Mouse (Mus musculus): ENCODE measurements around the gene Plekhm2. TPM values are rescaled to one million over a fixed set of nuclear protein-coding genes. Genes with fewer than 3 reads are reported as not detected.

The Plekhm2 gene
- polyA plus RNA-seq, 1 experiment from 2014 or later: 8.3 TPM

GRCm38 (mm10) chr4:141625774-141626550 is 38.7 kb downstream of the Plekhm2 start:
- Histone ChIP-seq H3K27me3 (no peaks in the 10 kb centered on the region), H3K4me3 (replicated peaks) (no peak overlapping the region), H3K9ac (replicated peaks) (no peak overlapping the region), H3K36me3 (peaks cover 62% of the 10 kb centered on the region), H3K4me2 (replicated peaks) (no peak overlapping the region), H3K4me1 (replicated peaks) (no peaks in the 10 kb centered on the region), H3K27ac (no peak overlapping the region), H3K9me3 (no peaks in the 10 kb centered on the region)
- WGBS: 93% methylated on average over 16 of the region's 16 CpGs
- no peak for ATAC-seq

DNA sequence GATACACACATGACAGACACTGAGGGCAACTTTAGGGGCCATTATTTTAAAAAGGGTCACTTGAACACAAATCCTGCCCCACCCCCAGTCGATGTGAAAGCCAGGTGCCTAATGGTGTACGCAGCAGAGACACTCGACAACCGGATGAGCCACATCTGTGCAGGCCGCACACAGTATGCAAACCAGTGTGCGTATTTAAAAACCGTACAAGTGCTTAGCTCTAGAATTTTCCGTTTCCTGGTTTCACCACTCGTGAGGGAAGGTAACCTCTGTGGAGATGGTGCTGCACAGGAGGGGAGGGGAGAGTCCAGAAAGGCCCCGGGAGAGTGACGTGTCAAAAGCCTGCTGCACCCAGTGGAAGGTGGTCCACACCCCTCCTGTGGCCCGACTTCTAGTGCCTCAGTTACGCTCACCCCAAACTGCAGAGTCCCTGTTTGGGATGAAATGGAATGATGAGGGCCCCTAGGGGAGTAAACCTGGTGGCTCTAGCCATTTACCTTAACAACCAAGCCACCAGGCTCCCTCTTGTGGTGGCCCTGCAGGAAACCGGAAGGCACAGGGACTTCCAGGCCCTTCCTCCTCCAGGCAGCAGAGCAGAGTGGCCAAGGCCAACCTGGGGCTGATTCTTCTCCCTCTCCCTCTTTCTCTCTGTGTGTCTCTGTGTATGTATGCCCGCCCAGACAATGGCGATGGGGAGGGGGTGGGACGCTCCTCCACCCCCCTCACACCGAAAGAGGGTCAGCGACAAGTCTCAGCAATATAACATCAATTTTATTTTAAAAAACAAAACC is 39.5 kb downstream of the Plekhm2 start:
- Histone ChIP-seq H3K9me3 (no peaks in the 10 kb centered on the region), H3K27me3 (no peaks in the 10 kb centered on the region), H3K4me1 (replicated peaks) (no peaks in the 10 kb centered on the region), H3K4me2 (replicated peaks) (no peak overlapping the region), H3K4me3 (replicated peaks) (no peak overlapping the region), H3K27ac (no peak overlapping the region), H3K36me3 (peaks cover 54% of the 10 kb centered on the region), H3K9ac (replicated peaks) (no peak overlapping the region)
- 81% methylated on average over 19 of the region's 19 CpGs for WGBS
- ATAC-seq: no peak

DNA sequence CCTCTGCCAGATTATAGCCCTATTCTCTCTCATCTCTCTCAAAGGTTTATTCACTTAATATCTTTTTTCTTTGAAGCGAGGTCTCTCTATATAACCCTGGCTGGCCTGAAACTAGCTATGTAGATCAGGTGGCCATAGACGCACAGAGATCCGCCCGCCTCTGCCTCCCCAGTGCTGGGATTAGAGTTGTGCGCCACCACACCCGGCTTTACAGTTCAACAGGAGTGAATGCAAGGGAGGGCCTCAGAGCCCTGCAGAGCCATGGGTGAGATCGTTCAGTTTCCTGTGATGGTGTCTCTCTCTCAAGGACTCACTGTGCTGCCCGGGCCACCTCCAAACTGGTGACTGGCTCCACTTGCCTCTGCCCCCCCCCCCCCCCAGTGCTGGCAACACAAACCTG is 40.6 kb downstream of the Plekhm2 start:
- H3K4me3 ChIP-seq (replicated peaks): no peak overlapping the region
- no peak for ATAC-seq
- H3K27ac ChIP-seq: no peak overlapping the region
- H3K27me3 ChIP-seq: no peaks in the 10 kb centered on the region
- H3K4me1 ChIP-seq (replicated peaks): no peaks in the 10 kb centered on the region
- 93% methylated on average over 8 of the region's 8 CpGs for WGBS
- no peak overlapping the region for H3K9ac ChIP-seq (replicated peaks)
- H3K36me3 ChIP-seq: peaks cover 44% of the 10 kb centered on the region
- H3K9me3 ChIP-seq: no peaks in the 10 kb centered on the region
- H3K4me2 ChIP-seq (replicated peaks): no peak overlapping the region

DNA sequence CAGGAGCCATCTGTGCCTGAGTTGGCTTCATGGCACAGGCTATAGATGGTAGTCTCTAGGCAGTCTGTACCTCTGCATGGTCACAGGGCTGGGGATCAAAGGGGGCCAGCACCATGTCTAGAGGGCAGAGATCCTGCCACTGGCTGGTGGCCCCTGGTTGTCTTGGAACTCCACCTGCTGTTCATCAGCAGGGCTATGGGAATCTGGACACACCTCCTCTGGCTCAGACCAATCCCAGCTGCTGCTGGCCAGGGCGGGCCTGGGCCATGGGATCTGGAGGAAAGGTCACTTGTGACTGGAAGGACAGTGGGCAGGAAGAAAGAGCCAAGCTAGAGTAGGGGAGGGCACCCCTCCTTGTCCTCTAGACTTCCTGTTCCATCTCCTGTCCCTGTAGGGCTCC is 41.0 kb downstream of the Plekhm2 start, which contains the start of gene Slc25a34:
Gene Slc25a34 (minus strand): TSS at position 156 of the 400 bp plus-strand sequence.
- Histone ChIP-seq H3K4me1 (replicated peaks) (no peaks in the 10 kb centered on the region), H3K4me2 (replicated peaks) (no peak within 1 kb of the TSS), H3K27me3 (no peaks in the 10 kb centered on the region), H3K27ac (no peak within 1 kb of the TSS), H3K4me3 (replicated peaks) (no peak within 1 kb of the TSS), H3K36me3 (peaks cover 39% of the 10 kb centered on the region), H3K9ac (replicated peaks) (no peak within 1 kb of the TSS), H3K9me3 (no peaks in the 10 kb centered on the region)
- WGBS: 50% methylated on average over 1 of the region's 1 CpGs
- no peak for ATAC-seq

DNA sequence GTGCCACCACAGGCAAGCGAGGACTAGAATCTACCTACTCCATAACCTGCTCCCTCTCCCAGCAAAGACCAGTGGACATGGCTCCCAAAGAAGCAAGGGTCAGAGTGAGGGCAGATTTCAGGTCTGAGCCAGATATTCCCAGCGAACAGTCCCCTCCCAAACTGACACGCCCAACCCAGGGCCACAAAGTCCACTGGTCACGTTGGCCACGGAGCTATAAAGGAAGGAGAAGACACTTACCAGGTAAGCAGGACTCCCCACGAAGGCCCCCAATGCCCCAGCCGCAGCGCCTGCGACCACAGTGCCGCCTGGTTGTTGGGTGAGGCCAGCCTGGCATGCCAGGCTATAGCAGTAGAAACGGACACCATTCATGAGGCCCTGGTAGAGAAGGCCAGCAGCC is 41.7 kb downstream of the Plekhm2 start:
- no peak overlapping the region for H3K27ac ChIP-seq
- 0 out of 2 replicates have a peak, but pooled peaks cover 2% of the 10 kb centered on the region for H3K27me3 ChIP-seq
- ATAC-seq: no peak
- no peak overlapping the region for H3K4me3 ChIP-seq (replicated peaks)
- no peak overlapping the region for H3K4me2 ChIP-seq (replicated peaks)
- peaks cover 33% of the 10 kb centered on the region for H3K36me3 ChIP-seq
- H3K9me3 ChIP-seq: no peaks in the 10 kb centered on the region
- 89% methylated on average over 11 of the region's 11 CpGs for WGBS
- peaks cover 2% of the 10 kb centered on the region for H3K4me1 ChIP-seq (replicated peaks)
- no peak overlapping the region for H3K9ac ChIP-seq (replicated peaks)

DNA sequence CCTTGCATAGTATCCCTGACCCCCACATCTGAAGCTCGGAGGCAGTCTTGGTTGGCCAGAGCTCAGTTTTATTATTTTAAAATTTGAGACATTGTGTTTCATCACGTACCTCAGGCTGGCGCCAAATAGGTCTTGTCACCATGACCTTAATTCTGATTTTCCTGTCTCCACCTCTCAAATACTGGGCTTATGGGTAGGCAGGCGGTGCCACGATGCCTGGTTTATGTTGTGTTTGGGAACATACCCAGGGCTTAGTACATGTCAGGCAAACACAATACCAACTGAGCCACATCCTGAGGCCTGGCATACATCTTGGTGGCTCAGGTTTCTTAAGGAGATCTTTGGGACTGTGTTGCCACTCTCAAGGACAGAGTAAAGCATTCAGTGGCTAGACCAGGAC is 42.1 kb downstream of the Plekhm2 start:
- 88% methylated on average over 5 of the region's 5 CpGs for WGBS
- 0 out of 2 replicates have a peak, but pooled peaks cover 7% of the 10 kb centered on the region for H3K27me3 ChIP-seq
- peaks cover 28% of the 10 kb centered on the region for H3K36me3 ChIP-seq
- ATAC-seq: no peak
- no peak overlapping the region for H3K27ac ChIP-seq
- H3K9me3 ChIP-seq: no peaks in the 10 kb centered on the region
- no peak overlapping the region for H3K9ac ChIP-seq (replicated peaks)
- H3K4me3 ChIP-seq (replicated peaks): no peak overlapping the region
- H3K4me2 ChIP-seq (replicated peaks): no peak overlapping the region
- H3K4me1 ChIP-seq (replicated peaks): peaks cover 6% of the 10 kb centered on the region

DNA sequence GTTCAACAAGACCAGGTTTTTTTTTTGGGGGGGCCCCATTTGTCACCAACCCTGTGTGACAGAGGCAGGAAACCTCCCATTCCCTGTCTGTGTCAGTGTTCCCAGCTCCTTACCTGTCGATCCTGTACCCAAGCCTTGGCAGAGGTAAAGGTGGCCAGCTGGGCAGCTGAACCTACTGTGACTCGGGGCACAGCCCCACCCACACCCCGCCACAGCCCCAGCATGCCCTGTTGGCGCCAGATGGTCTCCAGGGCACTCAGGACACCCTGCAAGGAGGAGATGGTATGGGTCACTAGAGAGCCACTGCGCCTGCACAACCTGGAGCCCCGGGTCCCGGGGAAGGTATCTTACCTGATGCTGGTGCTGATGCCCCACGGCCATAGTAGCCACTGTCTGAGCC is 42.6 kb downstream of the Plekhm2 start:
- Histone ChIP-seq H3K9ac (replicated peaks) (no peak overlapping the region), H3K9me3 (no peaks in the 10 kb centered on the region), H3K4me1 (replicated peaks) (peaks cover 11% of the 10 kb centered on the region), H3K27ac (no peak overlapping the region), H3K27me3 (0 out of 2 replicates have a peak, but pooled peaks cover 12% of the 10 kb centered on the region), H3K4me3 (replicated peaks) (no peak overlapping the region), H3K4me2 (replicated peaks) (no peak overlapping the region), H3K36me3 (peaks cover 23% of the 10 kb centered on the region)
- ATAC-seq: no peak
- 88% methylated on average over 8 of the region's 8 CpGs for WGBS

- Histone ChIP-seq H3K9ac (replicated peaks) (no peak overlapping the region), H3K27me3 (0 out of 2 replicates have a peak, but pooled peaks cover 12% of the 10 kb centered on the region), H3K27ac (no peak overlapping the region), H3K4me3 (replicated peaks) (no peak overlapping the region), H3K36me3 (peaks cover 16% of the 10 kb centered on the region), H3K4me2 (replicated peaks) (no peak overlapping the region), H3K4me1 (replicated peaks) (peaks cover 11% of the 10 kb centered on the region), H3K9me3 (no peaks in the 10 kb centered on the region)
- no peak for ATAC-seq
- 85% methylated on average over 8 of the region's 8 CpGs for WGBS
These were observed 43.4 kb downstream of the Plekhm2 start for GRCm38 (mm10) chr4:141621297-141621696.

DNA sequence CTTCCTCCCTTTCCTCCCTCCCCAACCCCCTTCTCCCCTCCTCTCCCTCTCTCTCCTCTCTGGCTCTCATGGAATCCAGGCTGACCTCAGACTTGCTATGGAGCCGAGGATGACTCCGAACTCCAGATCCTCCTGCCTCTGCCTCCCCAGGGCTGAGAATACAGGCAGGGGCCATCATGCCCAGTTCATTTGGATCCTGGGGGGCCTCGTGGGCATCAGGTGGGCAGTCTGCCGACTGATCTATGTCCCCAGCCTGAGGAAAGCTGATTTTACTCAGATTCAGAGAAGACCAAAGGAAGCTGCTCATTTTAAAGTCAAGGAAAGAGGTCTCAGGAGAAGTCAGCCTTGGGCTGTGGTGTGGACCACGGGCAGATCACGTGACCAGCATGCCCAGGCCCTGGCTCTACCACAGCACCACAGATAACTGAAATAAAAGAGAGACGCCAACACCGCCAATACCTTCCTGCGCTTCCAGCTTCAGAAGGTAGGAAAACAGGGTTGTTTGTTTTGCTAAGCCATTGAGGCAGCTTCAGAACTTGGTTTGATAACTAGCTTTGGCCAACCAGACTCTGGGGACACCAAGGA is 45.3 kb downstream of the Plekhm2 start:
- Histone ChIP-seq H3K4me2 (replicated peaks) (no peak overlapping the region), H3K9ac (replicated peaks) (no peak overlapping the region), H3K9me3 (no peaks in the 10 kb centered on the region), H3K4me1 (replicated peaks) (peaks cover 11% of the 10 kb centered on the region), H3K4me3 (replicated peaks) (no peak overlapping the region), H3K36me3 (no peaks in the 10 kb centered on the region), H3K27ac (no peak overlapping the region), H3K27me3 (0 out of 2 replicates have a peak, but pooled peaks cover 12% of the 10 kb centered on the region)
- 88% methylated on average over 9 of the region's 9 CpGs for WGBS
- no peak for ATAC-seq

DNA sequence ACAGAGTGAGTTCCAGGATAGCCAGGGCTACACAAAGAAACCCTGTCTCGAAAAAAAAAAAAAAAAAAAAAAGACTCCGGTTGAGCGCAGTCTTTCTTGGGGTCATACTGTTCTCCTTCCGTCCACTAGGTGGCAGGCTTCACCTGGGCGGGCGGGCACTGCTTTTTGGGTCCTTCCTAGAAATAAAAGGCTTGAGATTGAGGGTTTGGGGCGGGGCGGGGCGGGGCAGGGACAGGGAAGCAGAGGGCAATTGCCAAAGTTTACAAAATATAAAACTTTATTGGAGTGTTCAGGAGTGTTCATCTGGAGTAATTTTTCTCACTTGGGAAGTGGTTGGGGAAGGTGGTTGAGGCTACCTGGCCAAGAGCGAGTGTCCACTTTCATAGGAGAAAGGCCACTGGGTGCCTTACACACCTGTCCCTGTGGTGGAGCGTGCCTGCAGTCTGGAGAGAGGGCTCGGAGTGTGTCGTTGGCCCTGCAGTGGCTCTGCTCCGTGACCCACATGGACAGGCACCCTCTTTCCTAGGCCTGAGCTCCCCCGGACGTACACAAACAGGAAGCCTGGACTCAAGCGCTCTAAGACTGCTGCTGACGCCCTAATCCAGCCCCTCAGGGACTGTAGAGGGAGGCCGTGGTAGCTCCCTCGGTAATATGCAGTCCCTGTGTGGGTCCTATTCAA is 46.0 kb downstream of the Plekhm2 start, which contains the start of gene Tmem82:
Gene Tmem82 (minus strand): TSS at position 69 of the 679 bp plus-strand sequence.
- Histone ChIP-seq H3K9me3 (no peaks in the 10 kb centered on the region), H3K4me1 (replicated peaks) (peaks cover 11% of the 10 kb centered on the region), H3K4me3 (replicated peaks) (peak within 1 kb of the TSS; percentile 11; the same call in 1 of the 2 replicates), H3K27me3 (0 out of 2 replicates have a peak, but pooled peaks cover 12% of the 10 kb centered on the region), H3K36me3 (no peaks in the 10 kb centered on the region), H3K9ac (replicated peaks) (no peak within 1 kb of the TSS), H3K4me2 (replicated peaks) (peak within 1 kb of the TSS; percentile 46), H3K27ac (no peak within 1 kb of the TSS)
- WGBS: 29% methylated on average over 20 of the region's 20 CpGs
- ATAC-seq: peak; percentile 39; the same call in 1 of the 2 replicates

- 13% methylated on average over 22 of the region's 22 CpGs for WGBS
- peaks cover 11% of the 10 kb centered on the region for H3K4me1 ChIP-seq (replicated peaks)
- ATAC-seq: peak; percentile 22; the same call in 1 of the 2 replicates
- no peaks in the 10 kb centered on the region for H3K36me3 ChIP-seq
- H3K9ac ChIP-seq (replicated peaks): no peak overlapping the region
- peak overlapping the region; percentile 11; the same call in 1 of the 2 replicates for H3K4me3 ChIP-seq (replicated peaks)
- no peaks in the 10 kb centered on the region for H3K9me3 ChIP-seq
- 0 out of 2 replicates have a peak, but pooled peaks cover 12% of the 10 kb centered on the region for H3K27me3 ChIP-seq
- no peak overlapping the region for H3K27ac ChIP-seq
- peak overlapping the region; percentile 46 for H3K4me2 ChIP-seq (replicated peaks)
These were observed 46.7 kb downstream of the Plekhm2 start for GRCm38 (mm10) chr4:141617863-141618564.

Data from midbrain, embryonic 13.5 days (tissue).